Mouse (Mus musculus) CH12.LX (cell line): ENCODE data around the gene Stap2.

Experiments used
- CHD1 ChIP-seq: IDR thresholded peaks from 2 replicates; pipeline ENCODE4 v1.6.1; 2012; ENCODE audit warnings: low read depth, low read length, improper control_type of control experiment, inconsistent platforms
- EP300 ChIP-seq: IDR thresholded peaks from 2 replicates; pipeline ENCODE4 v1.6.1; 2011; ENCODE audit warnings: low read length, improper control_type of control experiment
- MXI1 ChIP-seq: IDR thresholded peaks from 2 replicates; pipeline ENCODE4 v1.6.1; 2011; ENCODE audit warnings: mild to moderate bottlenecking, low read depth, low read length, improper control_type of control experiment
- POLR2AphosphoS2 ChIP-seq: IDR thresholded peaks from 2 replicates; pipeline ENCODE4 v1.6.1; 2011; ENCODE audit warnings: low read depth, low read length, improper control_type of control experiment
- TCF12 ChIP-seq: IDR thresholded peaks from 2 replicates; pipeline ENCODE4 v1.6.1; 2014; ENCODE audit warnings: low read depth, mild to moderate bottlenecking, inconsistent platforms, low read length, improper control_type of control experiment

GRCm38 (mm10) chr17:56010255-56010654, 4.9 kb upstream of the Stap2 start:
- TF ChIP-seq TCF12 (no peak), CHD1 (no peak), EP300 (no peak), MXI1 (no peak), POLR2AphosphoS2 (no peak)
